Mouse (Mus musculus): ENCODE measurements at regions not wholly inside any gene's neighbourhood (a gene's known extent, or its start where the extent isn't known, plus 50 kb on each side); places are given as distances from the start of the nearest gene placed in this dataset.

GRCm38 (mm10) chr7:136035735-136036134 lies 319.6 kb upstream of the Mki67 start:
- ATAC-seq (ENCODE audit: insufficient number of reproducible peaks, low FRiP score, low TSS enrichment, low read depth), result no peak
- Histone ChIP-seq H3K4me1 (0 out of 2 replicates have a peak, but pooled peaks cover 3% of the 10 kb centered on the region), H3K4me2 (no peak overlapping the region), H3K9ac (no peak overlapping the region), H3K36me3 (no peaks in the 10 kb centered on the region), H3K27ac (no peak overlapping the region), H3K9me3 (no peaks in the 10 kb centered on the region), H3K4me3 (no peak overlapping the region), H3K27me3 (0 out of 2 replicates have a peak, but pooled peaks cover 3% of the 10 kb centered on the region)
- 37% methylated on average over 7 of the region's 7 CpGs for WGBS

DNA sequence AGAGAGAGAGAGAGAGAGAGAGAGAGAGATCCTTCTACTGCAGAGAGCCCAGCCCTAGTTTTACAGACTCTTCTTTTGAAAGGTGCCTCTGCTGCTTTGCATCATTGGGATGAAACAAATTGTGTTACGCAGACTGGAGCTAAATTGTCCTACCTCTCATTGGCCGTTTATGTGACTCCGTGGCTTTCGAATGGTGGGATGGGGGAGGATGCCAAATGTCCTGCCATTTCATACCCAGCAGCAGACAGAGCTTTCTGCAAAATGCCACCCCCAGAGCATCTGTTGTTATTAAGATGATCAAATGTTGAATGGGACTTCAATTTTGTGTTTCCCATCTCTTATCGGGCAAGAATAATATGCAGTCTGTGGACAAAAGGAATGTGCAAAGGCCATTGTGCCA lies 321.9 kb upstream of the Mki67 start:
- Histone ChIP-seq H3K27ac (no peak overlapping the region), H3K4me3 (no peak overlapping the region), H3K27me3 (0 out of 2 replicates have a peak, but pooled peaks cover 3% of the 10 kb centered on the region), H3K36me3 (no peaks in the 10 kb centered on the region), H3K9ac (no peak overlapping the region), H3K4me2 (no peak overlapping the region), H3K4me1 (0 out of 2 replicates have a peak, but pooled peaks cover 3% of the 10 kb centered on the region), H3K9me3 (no peaks in the 10 kb centered on the region)
- 49% methylated on average over 5 of the region's 5 CpGs for WGBS
- no peak for ATAC-seq (ENCODE audit: insufficient number of reproducible peaks, low FRiP score, low TSS enrichment, low read depth)

- H3K27ac ChIP-seq, result no peak overlapping the region
- ATAC-seq (ENCODE audit: insufficient number of reproducible peaks, low FRiP score, low TSS enrichment, low read depth), result no peak
- no peaks in the 10 kb centered on the region for H3K36me3 ChIP-seq
- H3K9me3 ChIP-seq, result no peaks in the 10 kb centered on the region
- WGBS, result 42% methylated on average over 2 of the region's 2 CpGs
- 0 out of 2 replicates have a peak, but pooled peaks cover 3% of the 10 kb centered on the region for H3K27me3 ChIP-seq
- no peak overlapping the region for H3K4me2 ChIP-seq
- no peak overlapping the region for H3K4me3 ChIP-seq
- no peak overlapping the region for H3K9ac ChIP-seq
- H3K4me1 ChIP-seq, result 0 out of 2 replicates have a peak, but pooled peaks cover 3% of the 10 kb centered on the region
Observed at GRCm38 (mm10) chr7:136038906-136039305, 322.7 kb upstream of the Mki67 start.

DNA sequence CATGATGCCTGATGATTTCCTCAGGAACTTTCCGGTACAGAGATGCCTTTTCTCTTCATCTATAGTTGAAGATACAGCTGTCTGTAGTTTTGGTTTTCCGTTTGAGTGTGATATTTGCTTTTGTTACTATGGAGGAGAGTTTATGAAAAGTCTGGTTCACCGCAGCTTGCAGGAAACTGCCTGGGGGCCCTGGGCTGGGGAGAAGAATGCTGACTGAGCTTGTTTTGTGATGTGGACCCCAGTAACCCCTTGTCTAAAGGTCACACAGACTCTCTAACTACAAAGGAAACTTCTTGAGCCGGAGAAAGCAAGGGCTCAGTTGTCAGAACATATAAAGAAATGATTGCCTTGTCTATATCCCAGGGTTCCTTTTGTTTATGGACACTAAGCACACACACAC lies 325.8 kb upstream of the Mki67 start:
- no peaks in the 10 kb centered on the region for H3K36me3 ChIP-seq
- no peak overlapping the region for H3K4me3 ChIP-seq
- peaks cover 17% of the 10 kb centered on the region for H3K4me1 ChIP-seq
- ATAC-seq (ENCODE audit: insufficient number of reproducible peaks, low FRiP score, low TSS enrichment, low read depth), result no peak
- WGBS, result 51% methylated on average over 4 of the region's 4 CpGs
- no peaks in the 10 kb centered on the region for H3K27me3 ChIP-seq
- H3K9ac ChIP-seq, result no peak overlapping the region
- no peak overlapping the region for H3K4me2 ChIP-seq
- no peaks in the 10 kb centered on the region for H3K9me3 ChIP-seq
- no peak overlapping the region for H3K27ac ChIP-seq

GRCm38 (mm10) chr7:136046645-136047363 lies 330.6 kb upstream of the Mki67 start:
- H3K9me3 ChIP-seq, result no peaks in the 10 kb centered on the region
- 0 out of 2 replicates have a peak overlapping the region, but pooled peaks have one; percentile 10 for H3K4me2 ChIP-seq
- H3K4me3 ChIP-seq, result no peak overlapping the region
- H3K9ac ChIP-seq, result no peak overlapping the region
- WGBS, result 29% methylated on average over 14 of the region's 14 CpGs
- peak overlapping the region; percentile 79 for H3K27ac ChIP-seq
- H3K4me1 ChIP-seq, result peaks cover 36% of the 10 kb centered on the region
- H3K27me3 ChIP-seq, result 0 out of 2 replicates have a peak, but pooled peaks cover 11% of the 10 kb centered on the region
- peak; percentile 74 for ATAC-seq (ENCODE audit: insufficient number of reproducible peaks, low FRiP score, low TSS enrichment, low read depth)
- no peaks in the 10 kb centered on the region for H3K36me3 ChIP-seq

GRCm38 (mm10) chr7:136047364-136047945 lies 331.3 kb upstream of the Mki67 start:
- ATAC-seq (ENCODE audit: insufficient number of reproducible peaks, low FRiP score, low TSS enrichment, low read depth), result no peak
- Histone ChIP-seq H3K4me1 (peaks cover 36% of the 10 kb centered on the region), H3K27ac (peak overlapping the region; percentile 79)

GRCm38 (mm10) chr7:136048925-136049586 lies 332.9 kb upstream of the Mki67 start:
- ATAC-seq (ENCODE audit: insufficient number of reproducible peaks, low FRiP score, low TSS enrichment, low read depth), result no peak
- H3K27ac ChIP-seq, result no peak overlapping the region
- no peak overlapping the region for H3K9ac ChIP-seq
- H3K4me1 ChIP-seq, result peaks cover 36% of the 10 kb centered on the region
- H3K27me3 ChIP-seq, result 0 out of 2 replicates have a peak, but pooled peaks cover 15% of the 10 kb centered on the region
- WGBS, result 31% methylated on average over 7 of the region's 8 CpGs
- H3K9me3 ChIP-seq, result no peaks in the 10 kb centered on the region
- no peak overlapping the region for H3K4me3 ChIP-seq
- no peaks in the 10 kb centered on the region for H3K36me3 ChIP-seq
- no peak overlapping the region for H3K4me2 ChIP-seq

More at GRCm38 (mm10) chr7:136047364-136047945, 331.3 kb upstream of the Mki67 start:
- Histone ChIP-seq H3K9me3 (no peaks in the 10 kb centered on the region), H3K9ac (no peak overlapping the region), H3K27me3 (0 out of 2 replicates have a peak, but pooled peaks cover 15% of the 10 kb centered on the region), H3K36me3 (no peaks in the 10 kb centered on the region), H3K4me2 (no peak overlapping the region), H3K4me3 (no peak overlapping the region)
- WGBS, result 56% methylated on average over 7 of the region's 7 CpGs

GRCm38 (mm10) chr7:136049587-136049930 lies 333.4 kb upstream of the Mki67 start:
- Histone ChIP-seq H3K4me2 (no peak overlapping the region), H3K4me3 (no peak overlapping the region), H3K27me3 (0 out of 2 replicates have a peak, but pooled peaks cover 15% of the 10 kb centered on the region), H3K27ac (no peak overlapping the region), H3K9ac (no peak overlapping the region), H3K4me1 (peaks cover 36% of the 10 kb centered on the region), H3K9me3 (no peaks in the 10 kb centered on the region), H3K36me3 (no peaks in the 10 kb centered on the region)
- 59% methylated on average over 4 of the region's 4 CpGs for WGBS
- ATAC-seq (ENCODE audit: insufficient number of reproducible peaks, low FRiP score, low TSS enrichment, low read depth), result no peak

GRCm38 (mm10) chr7:136050116-136050515 lies 334.0 kb upstream of the Mki67 start:
- Histone ChIP-seq H3K4me1 (peaks cover 36% of the 10 kb centered on the region), H3K36me3 (no peaks in the 10 kb centered on the region), H3K4me2 (no peak overlapping the region)

DNA sequence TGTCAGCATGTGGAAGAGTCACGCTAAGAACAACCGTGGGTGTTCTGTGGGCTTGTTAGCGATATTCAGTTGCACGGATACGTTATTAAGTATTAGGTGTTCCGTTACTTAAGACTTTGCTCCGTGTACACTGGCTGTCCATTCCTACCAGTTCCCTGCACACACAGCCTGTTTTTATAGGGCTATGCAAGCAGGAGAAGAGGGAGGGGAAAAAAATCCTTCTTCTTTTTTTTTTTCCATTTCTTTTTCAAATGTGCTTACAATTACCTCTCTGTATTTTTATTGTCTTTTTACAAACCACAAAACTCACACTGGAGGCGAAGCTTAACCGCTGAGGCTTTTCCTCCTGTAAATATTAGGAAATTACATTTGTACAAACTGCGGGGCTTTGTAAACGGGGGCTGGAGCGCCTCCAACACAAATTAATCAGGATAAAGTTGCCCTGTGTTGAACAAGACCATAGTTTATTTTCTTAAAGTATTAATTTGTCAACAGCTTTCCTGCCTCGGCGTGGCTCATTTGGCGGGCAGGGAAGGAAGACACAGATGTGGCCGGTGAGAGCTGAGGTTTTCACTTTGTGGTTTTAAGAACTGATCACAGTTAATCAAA lies 340.8 kb upstream of the Mki67 start:
- H3K9ac ChIP-seq, result no peak overlapping the region

More at GRCm38 (mm10) chr7:136050116-136050515, 334.0 kb upstream of the Mki67 start:
- no peak overlapping the region for H3K27ac ChIP-seq
- ATAC-seq (ENCODE audit: insufficient number of reproducible peaks, low FRiP score, low TSS enrichment, low read depth), result no peak
- no peak overlapping the region for H3K4me3 ChIP-seq
- no peak overlapping the region for H3K9ac ChIP-seq
- H3K27me3 ChIP-seq, result 0 out of 2 replicates have a peak, but pooled peaks cover 20% of the 10 kb centered on the region
- H3K9me3 ChIP-seq, result no peaks in the 10 kb centered on the region
- WGBS, result 33% methylated on average over 3 of the region's 3 CpGs

DNA sequence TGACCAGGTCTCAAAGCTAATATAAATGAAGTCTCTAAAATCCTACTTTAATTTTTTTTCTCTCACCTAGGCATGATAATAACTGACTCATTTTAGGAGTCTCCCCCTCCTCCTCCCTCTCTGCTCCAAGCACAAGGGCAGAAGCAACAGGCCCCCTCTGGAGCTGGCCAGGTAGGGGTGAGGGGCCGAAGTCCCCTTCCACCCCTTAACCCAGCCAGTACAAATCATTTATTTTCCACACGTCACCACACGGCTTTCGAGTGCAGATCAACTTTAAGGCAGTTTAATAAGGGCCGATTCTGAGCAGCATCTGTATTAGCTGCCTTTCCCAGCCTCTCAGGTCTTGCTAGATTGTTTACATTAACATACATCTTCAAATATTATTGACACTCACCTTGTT lies 342.2 kb upstream of the Mki67 start:
- Histone ChIP-seq H3K27me3 (0 out of 2 replicates have a peak, but pooled peaks cover 13% of the 10 kb centered on the region), H3K4me3 (no peak overlapping the region), H3K9me3 (no peaks in the 10 kb centered on the region), H3K4me2 (no peak overlapping the region), H3K27ac (peak overlapping the region; percentile 76), H3K36me3 (no peaks in the 10 kb centered on the region), H3K9ac (no peak overlapping the region), H3K4me1 (peaks cover 40% of the 10 kb centered on the region)
- ATAC-seq (ENCODE audit: insufficient number of reproducible peaks, low FRiP score, low TSS enrichment, low read depth), result 0 out of 2 replicates have a peak, but pooled peaks have one; percentile 36
- 18% methylated on average over 5 of the region's 5 CpGs for whole genome bisulfite sequencing

More for the DNA sequence above, 340.8 kb upstream of the Mki67 start:
- WGBS, result 19% methylated on average over 16 of the region's 16 CpGs
- peak overlapping the region; percentile 29; the same call in 1 of the 2 replicates for H3K4me2 ChIP-seq
- 0 out of 2 replicates have a peak overlapping the region, but pooled peaks have one; percentile 59 for H3K27ac ChIP-seq
- ATAC-seq (ENCODE audit: insufficient number of reproducible peaks, low FRiP score, low TSS enrichment, low read depth), result no peak
- H3K4me1 ChIP-seq, result peaks cover 35% of the 10 kb centered on the region
- 0 out of 2 replicates have a peak, but pooled peaks cover 11% of the 10 kb centered on the region for H3K27me3 ChIP-seq
- no peaks in the 10 kb centered on the region for H3K9me3 ChIP-seq
- no peak overlapping the region for H3K4me3 ChIP-seq
- no peaks in the 10 kb centered on the region for H3K36me3 ChIP-seq
